Mouse (Mus musculus): ENCODE results near the gene St7l.

St7l gene

GRCm38 (mm10) chr3:104905389-104905788 lies 41.6 kb downstream of the St7l start:
- DNase-seq = no peak

GRCm38 (mm10) chr3:104906007-104906406 lies 42.2 kb downstream of the St7l start:
- DNase-seq = no peak

GRCm38 (mm10) chr3:104909195-104909594 lies 45.4 kb downstream of the St7l start:
- no peak for DNase-seq

- DNase-seq = no peak
These were observed 51.2 kb downstream of the St7l start for GRCm38 (mm10) chr3:104914986-104915385.

GRCm38 (mm10) chr3:104929385-104929784 lies 65.6 kb downstream of the St7l start:
- DNase-seq = no peak

GRCm38 (mm10) chr3:104937728-104938305 lies 74.0 kb downstream of the St7l start:
- DNase-seq = no peak

- no peak for DNase-seq
These were observed 74.5 kb downstream of the St7l start for GRCm38 (mm10) chr3:104938327-104938726.

GRCm38 (mm10) chr3:104940691-104941090 lies 76.9 kb downstream of the St7l start:
- DNase-seq = no peak

- DNase-seq = no peak
These were observed 78.9 kb downstream of the St7l start for GRCm38 (mm10) chr3:104942682-104943081.

GRCm38 (mm10) chr3:104943333-104943732 lies 79.5 kb downstream of the St7l start:
- DNase-seq = no peak

GRCm38 (mm10) chr3:104944894-104945293 lies 81.1 kb downstream of the St7l start:
- no peak for DNase-seq

- no peak for DNase-seq
These were observed 87.1 kb downstream of the St7l start for GRCm38 (mm10) chr3:104950926-104951325.

- DNase-seq = no peak
These were observed 89.3 kb downstream of the St7l start for GRCm38 (mm10) chr3:104952891-104953670.

- DNase-seq = no peak
These were observed 90.3 kb downstream of the St7l start for GRCm38 (mm10) chr3:104954137-104954536.

- DNase-seq = no peak
These were observed 90.7 kb downstream of the St7l start for GRCm38 (mm10) chr3:104954551-104954950.

- no peak for DNase-seq
These were observed 92.4 kb downstream of the St7l start for GRCm38 (mm10) chr3:104956131-104956581.

GRCm38 (mm10) chr3:104960026-104961000 lies 96.5 kb downstream of the St7l start:
- no peak for DNase-seq

GRCm38 (mm10) chr3:104961066-104962059 lies 97.6 kb downstream of the St7l start, which contains the start of gene Wnt2b:
Gene Wnt2b (minus strand): TSS chr3:104961921.
- DNase-seq = peak; percentile 11 to 17

- DNase-seq = no peak
These were observed 98.4 kb downstream of the St7l start for GRCm38 (mm10) chr3:104962141-104962611.

GRCm38 (mm10) chr3:104962866-104963265 lies 99.1 kb downstream of the St7l start:
- no peak for DNase-seq
